Mouse (Mus musculus): ENCODE results near the gene Fry.

Gene Fry

DNA sequence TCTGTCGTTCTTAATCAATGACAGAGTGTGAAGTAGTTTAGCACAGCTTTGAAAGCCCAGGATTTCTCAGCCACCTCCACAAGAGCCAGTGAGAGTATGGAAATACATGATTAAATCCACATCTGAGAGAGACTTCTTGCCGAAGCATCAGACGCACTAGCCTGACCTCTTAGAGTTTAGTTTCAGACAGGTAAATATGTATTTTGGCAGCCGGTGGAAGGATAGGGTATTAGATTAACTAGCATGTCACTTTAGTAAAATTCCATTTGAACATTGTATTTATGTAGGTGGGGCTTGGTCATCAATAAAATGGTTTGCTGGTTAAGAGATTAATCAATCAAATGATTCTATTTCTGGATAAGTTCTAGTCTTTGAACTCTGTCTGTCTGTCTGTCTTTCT lies 152.0 kb downstream of the Fry start:
- DNase-seq (ENCODE audit: low spot score in 2 of 2), result no peak

DNA sequence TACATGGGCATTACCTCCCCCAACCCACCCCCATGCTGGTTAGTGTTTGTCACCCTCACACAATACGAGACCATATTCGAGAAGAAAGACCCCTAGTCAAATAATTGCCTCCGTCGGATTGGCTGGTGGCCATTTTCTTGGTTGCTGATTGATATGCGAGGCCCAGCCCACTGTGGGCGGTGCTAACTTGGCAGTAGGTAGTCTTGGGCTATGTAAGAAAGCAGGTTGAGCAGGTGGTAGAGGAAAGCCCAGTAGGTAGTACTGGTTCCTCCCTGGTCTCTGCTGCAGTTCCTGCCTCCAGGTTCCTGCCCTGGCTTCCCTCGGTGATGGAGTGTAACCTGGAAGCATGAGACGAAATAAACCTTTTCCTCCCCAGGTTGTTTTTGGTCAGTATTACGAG lies 153.7 kb downstream of the Fry start:
- no peak for DNase-seq (ENCODE audit: low spot score in 2 of 2)

DNA sequence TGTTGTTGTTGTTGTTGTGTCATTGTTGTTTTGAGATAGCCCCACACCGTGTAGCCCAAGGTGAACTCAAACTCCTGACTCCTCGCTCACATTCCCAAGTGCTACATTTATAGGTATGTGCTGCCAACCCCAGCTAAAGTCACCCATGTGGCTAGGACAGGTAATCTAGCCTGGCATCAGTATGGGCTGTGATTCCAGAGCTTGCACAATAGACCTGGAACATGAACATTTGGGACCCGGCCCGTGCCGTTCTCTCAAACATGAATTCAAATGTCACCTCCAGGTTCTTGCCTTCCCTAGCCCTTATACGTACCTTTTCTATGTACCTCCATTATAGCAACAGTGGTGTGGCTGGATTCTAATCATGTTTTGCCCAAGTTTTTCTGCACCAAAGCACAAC lies 156.9 kb downstream of the Fry start:
- no peak for DNase-seq (ENCODE audit: low spot score in 2 of 2)

DNA sequence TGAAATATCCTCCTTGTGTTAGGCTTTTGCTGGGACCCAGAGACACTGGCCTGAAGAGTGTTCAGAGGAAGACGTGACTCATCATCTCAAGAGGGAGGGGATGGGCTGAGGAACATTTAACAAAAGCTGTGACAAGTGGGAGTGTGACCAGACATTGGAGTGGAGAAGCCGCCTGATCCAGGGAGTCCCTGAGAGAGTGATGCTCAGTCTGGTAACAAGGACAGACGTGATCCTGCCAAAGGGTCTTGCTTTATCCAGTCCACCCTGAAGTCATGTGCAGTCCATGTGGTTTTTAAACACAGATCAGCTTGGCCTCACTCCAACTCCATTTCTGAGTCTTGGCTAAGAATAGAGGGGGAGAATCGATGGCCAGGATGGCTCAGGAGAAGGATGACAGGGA lies 158.2 kb downstream of the Fry start:
- DNase-seq (ENCODE audit: low spot score in 2 of 2), result no peak

DNA sequence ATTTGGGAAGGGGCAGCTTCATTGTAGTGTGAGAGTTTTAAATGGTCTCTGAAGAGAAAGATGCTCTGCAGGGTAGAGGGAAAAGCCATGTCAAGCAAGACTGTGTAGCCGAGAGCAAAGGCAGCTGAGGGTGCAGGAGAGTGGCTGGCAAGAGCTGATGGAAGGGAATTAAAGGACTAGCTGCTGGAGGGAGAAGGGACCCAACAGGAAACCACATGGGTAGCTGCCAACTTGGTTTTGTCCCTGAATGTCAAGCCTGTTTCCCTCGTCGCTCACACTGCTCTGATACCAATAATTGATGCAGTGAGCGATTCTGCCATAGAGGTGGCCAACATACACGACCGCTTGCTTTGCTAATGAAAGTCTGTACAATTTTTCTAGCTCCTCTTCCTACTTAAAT lies 160.9 kb downstream of the Fry start:
- no peak for DNase-seq (ENCODE audit: low spot score in 2 of 2)

DNA sequence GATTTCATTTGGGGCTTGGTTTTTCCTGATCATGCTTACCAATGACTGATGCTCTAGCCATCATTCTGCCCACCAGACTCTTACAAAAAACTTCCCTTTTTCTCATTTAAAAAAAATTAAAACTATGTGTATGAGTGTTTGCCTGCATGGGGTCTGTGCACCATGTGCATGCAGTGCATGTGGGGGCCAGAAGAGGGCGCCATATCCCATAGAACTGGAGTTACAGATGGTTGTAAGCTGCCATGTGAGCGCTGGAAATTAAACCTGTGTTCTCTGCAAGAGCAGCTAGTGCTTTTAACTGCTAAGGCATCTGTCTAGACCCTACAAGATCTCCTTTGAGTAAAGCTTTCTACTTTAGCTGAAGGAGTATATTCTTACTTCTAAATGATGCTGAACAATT lies 162.6 kb downstream of the Fry start:
- DNase-seq (ENCODE audit: low spot score in 2 of 2), result no peak

DNA sequence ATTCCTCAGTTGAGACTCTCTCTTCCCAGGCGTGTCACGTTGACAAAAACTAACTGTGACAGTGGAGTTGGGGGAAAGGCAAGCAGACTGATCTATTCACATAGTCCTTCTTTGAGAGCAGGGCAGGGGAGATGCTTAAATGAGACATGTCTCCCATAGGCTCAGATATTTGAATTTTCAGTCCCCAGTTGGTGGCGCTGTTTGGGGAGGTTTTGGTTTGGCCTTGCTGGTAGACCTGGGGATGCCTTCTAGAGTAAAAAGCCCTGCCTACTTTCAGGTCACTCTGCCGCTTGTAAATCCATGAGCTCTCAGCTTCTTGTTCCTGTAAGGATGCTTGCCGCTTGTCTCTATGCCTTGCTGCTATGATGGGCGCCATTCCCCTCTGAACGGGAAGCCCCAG lies 163.6 kb downstream of the Fry start:
- DNase-seq (ENCODE audit: low spot score in 2 of 2), result no peak

DNA sequence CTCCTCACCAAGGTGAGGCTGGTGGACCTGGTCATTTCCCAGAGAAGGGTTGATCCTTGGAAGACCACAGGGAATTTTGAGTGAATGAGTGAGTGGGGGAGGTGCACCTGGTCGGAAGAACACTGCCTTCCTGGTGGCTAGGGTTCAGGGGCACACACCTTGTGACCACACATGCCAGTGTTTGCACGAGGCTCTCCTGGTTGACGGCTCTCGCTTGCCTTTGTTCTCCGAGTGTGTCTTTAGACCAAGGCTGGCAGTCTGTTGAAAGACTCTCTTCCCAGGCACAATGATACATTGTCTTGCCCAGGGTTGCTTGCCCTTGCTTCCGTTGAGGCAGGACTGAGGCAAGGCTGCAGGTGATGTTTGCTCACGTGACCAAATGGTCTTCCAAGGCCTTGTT lies 169.5 kb downstream of the Fry start:
- no peak for DNase-seq (ENCODE audit: low spot score in 2 of 2)

DNA sequence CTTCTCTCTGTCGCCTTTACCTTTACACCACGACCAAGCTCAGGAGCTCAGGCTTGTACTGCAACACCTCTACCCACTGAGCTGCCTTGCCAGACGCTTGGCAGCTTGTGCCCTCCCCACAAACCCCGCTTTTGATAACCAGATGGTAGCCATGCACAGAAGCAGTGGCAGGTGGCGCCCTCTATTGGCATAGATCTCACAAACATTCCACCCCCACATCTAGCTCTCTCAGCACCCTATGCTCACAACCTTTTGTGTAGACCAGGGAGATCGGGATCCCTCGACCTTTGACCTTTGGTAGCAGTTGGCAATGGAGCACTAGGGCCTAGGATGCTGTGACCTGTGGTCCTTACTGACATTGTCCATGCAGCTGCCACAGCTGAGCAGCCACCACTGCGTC lies 171.2 kb downstream of the Fry start:
- DNase-seq (ENCODE audit: low spot score in 2 of 2), result peak in 1 of 2 experiments; percentile 70

DNA sequence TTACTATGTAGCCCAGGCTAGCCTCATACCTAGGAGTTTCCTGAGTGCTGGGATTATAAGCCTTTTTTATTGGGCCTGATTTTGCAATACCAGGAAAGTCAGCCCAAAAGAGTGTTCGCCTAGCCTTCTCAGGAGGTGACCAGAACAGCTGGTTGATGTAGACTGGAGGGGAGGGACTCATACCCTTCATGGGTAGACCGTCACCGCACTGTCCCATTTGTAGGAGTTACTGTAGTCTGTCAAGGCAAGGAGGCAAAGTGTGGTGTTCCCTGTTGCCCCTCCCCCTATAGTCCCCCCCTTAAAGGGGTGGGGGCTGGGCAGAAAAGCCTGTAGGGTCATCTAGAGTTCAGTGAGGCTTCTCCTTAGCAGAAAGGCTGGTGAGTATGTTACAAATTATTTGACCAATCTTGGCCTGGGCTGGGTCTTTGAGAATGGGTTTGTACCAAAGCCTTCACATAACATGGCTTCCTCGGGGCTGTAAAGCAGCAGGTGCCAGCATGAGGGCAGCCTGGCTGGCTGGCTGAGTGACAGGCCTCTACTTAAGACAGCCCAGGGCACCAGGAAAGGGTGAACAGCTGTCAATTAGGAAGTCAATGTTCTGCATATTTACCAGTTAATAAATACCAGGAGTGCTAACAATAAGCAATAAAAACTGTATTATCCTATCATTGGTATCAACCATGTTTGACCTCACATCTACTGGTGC lies 172.2 kb downstream of the Fry start:
- DNase-seq (ENCODE audit: low spot score in 2 of 2), result no peak

DNA sequence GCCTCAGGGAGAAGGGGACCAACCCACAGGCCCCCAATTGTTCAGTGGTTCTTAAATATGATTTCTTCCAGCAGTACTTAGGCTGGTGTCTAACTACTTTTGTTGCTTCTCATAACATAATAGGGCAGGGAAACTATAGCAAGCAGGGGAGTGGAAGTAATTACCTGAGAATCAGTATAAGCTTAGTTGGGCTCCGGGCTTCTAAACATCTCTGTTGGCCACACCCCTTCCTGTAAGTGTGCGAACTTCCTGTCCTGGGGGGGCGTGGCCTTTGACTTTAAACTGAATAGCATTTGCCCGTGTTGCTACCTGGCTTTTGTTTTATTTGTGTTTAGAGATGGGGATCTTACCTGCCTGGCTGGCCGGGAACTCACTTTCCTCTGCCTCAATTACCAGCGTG lies 172.8 kb downstream of the Fry start:
- DNase-seq (ENCODE audit: low spot score in 2 of 2), result no peak

DNA sequence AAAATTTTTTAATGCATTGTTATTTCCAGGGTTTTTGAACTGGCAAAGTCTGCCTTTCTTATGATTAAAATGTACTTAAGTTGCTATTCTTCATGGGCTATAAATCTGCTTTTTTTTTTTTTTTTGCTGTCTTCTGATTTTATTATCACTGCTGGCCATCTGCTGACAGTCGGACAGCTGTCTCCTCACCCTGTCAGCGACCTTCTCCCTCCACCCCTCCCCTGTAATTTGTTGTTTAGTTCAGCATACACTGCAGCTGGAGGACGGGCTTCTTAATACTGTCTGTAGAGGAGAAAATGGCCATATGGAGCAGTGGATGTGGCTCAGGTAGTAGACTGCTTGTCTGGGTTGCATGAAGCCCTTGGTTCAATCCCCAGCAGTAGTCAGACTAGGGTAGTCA lies 173.7 kb downstream of the Fry start:
- no peak for DNase-seq (ENCODE audit: low spot score in 2 of 2)

DNA sequence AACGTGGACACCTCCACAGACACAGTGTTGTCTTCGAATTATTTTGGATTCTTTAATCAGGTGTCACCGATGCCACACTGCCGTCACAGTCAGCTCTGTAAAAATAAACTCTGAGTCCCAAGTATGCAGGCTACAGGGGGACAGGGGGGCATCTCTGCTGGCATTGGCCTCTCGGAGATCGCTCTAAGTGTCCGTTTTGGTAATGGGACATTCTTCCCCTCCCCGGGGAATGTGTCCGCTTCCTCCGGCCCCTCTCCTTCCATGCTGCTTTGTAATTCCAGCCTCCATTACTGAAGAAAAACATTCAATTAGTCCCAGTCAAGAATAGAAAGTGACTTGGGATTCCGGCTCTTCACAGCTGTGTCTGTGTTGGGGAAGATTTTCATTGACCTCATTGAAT lies 175.9 kb downstream of the Fry start:
- no peak for DNase-seq (ENCODE audit: low spot score in 2 of 2)

DNA sequence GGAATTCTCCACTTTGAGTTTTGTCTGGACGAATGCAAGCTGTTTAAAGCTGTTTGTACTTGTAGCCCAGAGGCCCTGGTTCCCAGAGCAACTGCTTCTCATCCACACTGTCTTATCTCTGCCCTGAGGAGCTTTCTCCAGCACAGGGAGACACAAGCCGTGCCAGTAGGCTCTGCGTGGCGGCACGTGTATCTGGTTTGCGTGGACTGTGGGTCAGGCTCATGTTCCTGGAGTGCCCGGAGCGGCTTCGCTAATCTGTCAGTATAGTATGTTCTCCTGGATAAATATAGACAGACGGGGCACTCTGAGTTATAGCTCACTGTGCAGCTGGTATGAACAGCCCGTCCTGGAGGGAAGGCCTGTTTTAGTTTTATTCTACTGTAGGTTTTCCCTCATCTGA lies 176.7 kb downstream of the Fry start:
- no peak for DNase-seq (ENCODE audit: low spot score in 2 of 2)

DNA sequence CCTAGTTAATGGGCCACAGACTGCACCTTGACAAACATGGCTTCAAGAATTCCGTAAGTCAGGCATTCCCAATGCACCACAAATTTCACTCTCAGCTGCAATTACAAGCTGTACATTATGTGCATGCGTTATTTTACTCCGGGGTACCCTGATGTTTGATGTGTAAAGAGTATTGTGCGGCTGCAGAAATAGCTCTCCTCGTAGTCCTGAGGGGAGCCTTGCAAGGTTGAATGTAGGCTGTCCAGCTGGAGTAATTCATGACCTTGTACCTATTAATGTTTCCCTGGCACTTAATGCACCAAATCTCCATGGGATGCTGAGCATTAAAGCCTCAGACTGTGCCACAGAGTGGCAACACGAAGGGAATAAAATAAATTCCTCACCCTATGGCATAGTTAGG lies 180.5 kb downstream of the Fry start:
- DNase-seq (ENCODE audit: low spot score in 2 of 2), result no peak

DNA sequence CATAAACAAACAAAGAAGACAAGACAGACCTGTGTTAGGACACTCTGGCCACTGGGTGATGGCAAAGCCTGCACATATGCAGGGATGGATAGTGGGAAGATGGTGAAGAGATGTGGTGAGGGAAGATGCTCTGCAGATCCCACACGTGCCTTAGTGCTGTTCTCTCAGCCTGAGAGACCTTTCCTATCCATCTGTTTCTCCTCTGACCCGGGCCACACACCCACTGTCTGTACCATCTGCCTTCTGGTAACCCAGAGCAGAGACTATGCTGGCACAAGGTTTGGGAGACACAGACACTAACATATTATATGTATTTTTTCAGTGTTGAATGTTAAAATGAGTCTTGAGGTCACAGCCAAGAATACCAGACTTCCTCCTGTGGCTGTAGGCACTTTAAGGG lies 183.7 kb downstream of the Fry start:
- DNase-seq (ENCODE audit: low spot score in 2 of 2), result no peak

DNA sequence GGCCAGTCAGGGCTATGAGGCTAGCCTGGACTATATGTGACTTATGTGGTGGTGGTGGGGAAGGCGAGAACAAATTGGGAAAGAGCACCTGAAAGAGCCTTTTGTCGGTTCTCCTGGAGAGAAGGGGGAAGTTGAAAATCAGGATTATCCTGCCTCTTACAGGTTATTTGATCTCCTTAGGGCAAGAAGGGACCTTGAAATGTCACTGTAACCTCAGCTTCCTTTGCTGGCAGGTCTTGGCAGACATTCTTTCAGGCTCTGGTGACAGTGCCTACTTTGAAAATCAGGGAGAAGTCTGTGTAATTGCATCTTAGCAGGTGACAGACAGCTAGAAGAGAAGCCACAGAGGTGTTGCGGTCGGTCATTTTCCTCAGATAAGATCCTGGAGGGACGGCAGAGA lies 184.6 kb downstream of the Fry start:
- no peak for DNase-seq (ENCODE audit: low spot score in 2 of 2)

DNA sequence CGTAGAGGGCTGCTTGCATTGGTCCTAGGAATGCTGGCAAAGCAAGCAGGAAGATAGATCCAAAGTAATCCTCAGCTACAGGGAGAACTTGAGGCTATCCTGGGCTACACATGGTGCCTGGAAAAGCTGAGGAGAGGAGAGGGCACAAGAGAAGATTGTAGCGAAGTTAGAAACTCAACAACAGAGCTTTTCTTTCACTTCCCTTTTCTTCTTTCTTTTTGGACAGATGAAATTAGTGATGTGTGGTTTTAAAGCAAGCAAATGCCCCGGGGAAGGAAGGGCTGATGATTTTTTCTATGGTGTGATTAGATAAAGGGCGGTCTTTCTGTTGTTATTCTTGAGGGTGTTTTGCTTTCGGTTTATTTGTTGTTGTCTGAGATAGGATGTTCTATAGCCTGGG lies 188.1 kb downstream of the Fry start:
- no peak for DNase-seq (ENCODE audit: low spot score in 2 of 2)

DNA sequence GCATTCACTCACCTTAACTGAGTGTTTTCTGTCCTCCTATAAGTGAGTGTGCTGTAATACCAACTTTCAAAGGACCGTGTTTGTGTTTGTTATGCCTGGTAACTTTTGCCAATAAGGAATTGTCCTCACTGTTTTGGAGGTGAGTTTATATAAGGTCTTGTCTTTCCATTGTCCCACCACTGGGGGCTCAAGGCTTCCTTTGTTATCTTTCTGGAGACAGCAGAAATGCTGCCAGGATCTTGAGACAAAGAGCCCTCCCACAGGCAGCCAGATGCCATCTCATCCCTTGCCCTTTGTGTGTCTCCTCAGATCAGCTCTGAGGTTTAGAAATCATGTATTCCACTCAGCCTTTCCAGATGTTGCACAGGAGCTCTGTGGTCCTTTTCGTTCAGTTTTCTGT lies 194.8 kb downstream of the Fry start:
- no peak for DNase-seq (ENCODE audit: low spot score in 2 of 2)

DNA sequence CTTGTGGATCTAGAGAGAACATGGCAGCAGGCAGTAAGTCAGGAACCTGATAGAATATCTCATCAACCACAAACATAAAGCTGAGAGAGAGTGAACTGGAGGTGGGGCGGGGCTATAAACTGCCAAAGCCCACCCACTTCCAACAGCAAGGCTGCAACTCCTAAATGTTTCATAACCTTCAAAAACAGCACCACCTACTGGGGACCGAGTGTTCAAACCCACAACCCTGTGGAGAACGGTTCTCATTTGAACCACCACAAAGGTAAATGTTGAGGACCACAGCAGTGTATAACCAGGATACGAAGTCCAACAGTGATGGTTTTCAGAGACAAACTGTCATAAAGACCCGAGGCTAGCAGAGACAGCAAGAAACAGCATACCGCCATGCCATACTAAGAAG lies 196.1 kb downstream of the Fry start:
- no peak for DNase-seq (ENCODE audit: low spot score in 2 of 2)

DNA sequence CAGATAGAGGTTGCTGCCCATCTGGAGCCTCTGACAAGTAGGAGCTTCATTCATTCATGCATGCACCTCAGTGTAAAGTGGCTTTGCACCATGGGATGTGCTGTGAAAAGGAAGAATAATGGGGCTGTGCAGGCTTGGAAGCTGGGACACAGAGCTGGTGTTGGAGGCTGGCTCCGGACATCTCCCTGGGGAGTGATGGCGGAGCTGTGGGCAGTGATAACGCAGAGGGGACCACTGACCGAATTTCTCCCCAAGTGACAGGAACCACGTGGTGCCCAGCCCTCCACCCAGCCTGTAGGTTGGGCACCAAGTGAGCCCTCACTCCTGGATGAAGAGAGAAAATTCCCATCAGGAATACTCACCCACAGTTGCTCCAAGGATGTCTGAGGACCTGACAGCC lies 207.0 kb downstream of the Fry start:
- DNase-seq (ENCODE audit: low spot score in 2 of 2), result no peak

DNA sequence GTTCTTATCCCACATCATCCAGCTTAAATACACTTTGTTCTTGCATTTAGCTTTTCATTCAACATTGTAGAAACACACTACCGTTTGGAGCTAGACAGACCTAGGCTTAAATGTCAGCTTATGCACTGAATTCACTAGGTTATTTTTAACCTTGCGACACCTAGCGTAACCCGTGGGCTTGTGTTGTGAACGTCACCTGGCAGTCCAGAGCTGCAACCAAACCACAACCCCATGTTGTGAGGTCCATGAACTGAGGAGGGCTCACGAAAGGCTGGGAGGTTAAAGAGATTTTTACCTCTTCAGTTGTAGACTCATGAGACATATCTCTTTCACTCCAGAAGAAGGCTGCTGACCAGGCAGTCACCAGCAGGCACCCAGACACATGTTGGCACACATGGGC lies 210.2 kb downstream of the Fry start:
- DNase-seq (ENCODE audit: low spot score in 2 of 2), result no peak

DNA sequence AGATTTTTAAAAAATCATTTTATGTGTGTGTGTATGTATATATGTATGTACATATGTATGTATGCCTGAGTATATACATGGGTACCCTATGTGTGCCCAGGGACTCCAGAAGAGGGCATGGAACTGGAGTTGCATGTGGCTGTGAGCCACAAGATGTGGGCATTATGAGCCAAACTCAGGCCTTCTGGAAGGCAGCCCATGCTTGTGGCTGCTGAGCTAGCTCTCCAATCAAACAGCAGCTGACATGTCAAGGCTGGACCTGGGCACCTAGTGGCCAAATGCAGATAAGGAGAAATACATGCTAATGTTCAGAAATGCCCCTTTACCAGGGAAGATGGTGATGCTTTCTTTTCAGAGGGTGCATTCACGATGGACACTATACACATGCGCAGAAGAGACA lies 213.4 kb downstream of the Fry start:
- no peak for DNase-seq (ENCODE audit: low spot score in 2 of 2)

DNA sequence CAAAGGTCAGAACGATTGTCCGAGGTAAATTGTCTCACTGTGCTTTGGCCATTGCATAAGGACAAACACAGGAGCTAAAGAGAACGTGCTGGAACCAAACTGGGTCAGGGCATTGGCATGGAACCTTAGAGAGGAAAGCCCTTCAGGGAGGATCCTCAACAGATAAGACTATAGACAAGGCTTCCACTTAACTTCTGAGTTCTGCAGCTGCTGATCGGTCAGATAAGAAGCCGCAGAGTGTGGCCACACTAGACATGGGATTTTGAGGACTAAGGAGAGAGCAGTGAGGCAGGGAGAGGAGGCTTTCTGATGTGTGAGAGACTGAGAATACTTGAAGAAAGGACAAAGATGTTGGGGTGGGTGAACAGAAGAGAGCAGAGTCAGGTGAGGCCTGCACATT lies 214.4 kb downstream of the Fry start:
- no peak for DNase-seq (ENCODE audit: low spot score in 2 of 2)

DNA sequence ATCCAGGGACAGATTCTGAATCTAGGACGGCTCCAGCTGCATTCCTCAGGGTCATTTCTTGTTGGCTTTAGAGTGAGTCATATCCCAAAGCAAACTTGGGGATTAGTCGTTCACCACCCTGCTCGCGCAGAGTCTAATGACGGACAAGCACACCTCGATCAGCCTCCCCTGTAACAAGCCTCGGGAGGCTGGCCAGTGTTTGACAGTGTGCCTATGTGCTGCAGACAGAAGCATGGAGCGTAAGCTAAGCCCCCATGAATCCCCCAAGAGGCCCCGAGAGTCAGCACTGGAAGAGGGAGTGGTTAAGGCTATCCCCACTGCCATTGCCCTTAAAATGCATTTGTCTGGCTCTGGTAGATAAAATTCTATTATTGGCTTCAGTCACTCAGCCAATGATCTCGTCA lies 214.9 kb downstream of the Fry start:
- no peak for DNase-seq (ENCODE audit: low spot score in 2 of 2)

All from spleen, postnatal 4 days (tissue).